Mouse (Mus musculus) thymus, postnatal 10 days (tissue): Measurements from ENCODE around the gene Trmt1.
"Not testable (repeated sequence)": the region's sequence is repeated elsewhere in the genome, so short reads cannot be mapped to it uniquely, and the experiment has no call there.

Source experiments
- DNase-seq, 2 experiments: peaks; one replicate each; pipeline ENCODE4 v3.0.0; 2021; ENCODE audit warnings: low spot score in 2 of 2

Trmt1 gene

GRCm38 (mm10) chr8:84659936-84660818 lies 25.9 kb upstream of the Trmt1 start:
- peak; percentile 77 to 78 for DNase-seq

- peak in 1 of 2 experiments; percentile 48 for DNase-seq
Observed at GRCm38 (mm10) chr8:84660819-84661457, 25.2 kb upstream of the Trmt1 start.

DNA sequence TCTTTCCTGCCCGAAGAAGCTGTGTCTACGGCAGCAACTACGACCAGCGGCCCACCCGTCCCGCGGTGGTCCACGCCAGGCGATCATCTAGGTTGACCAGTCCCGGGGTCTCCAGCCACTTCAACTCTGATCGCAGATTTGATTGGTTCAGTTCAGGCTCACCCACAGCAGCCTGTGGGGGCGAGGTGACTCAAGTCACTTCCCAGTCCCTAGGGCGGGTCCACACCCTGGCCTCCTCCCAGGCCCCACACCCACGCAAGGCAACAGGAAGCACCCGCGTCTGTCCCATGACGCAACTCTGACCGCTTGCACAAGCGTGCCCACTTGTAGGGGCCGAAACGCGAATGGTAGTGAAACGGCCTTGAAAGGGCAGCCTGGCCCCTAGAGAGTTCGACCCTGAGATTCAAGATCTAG lies 24.6 kb upstream of the Trmt1 start:
- DNase-seq, result peak; percentile 54 to 67

- peak; percentile 64 to 66 for DNase-seq
Observed at GRCm38 (mm10) chr8:84661961-84662571, 24.0 kb upstream of the Trmt1 start.

- DNase-seq, result peak; percentile 87 to 88
Observed at GRCm38 (mm10) chr8:84662581-84663065, 23.5 kb upstream of the Trmt1 start, which contains the start of gene Ier2. Gene Ier2, minus strand, starts transcription at chr8:84662852.

DNA sequence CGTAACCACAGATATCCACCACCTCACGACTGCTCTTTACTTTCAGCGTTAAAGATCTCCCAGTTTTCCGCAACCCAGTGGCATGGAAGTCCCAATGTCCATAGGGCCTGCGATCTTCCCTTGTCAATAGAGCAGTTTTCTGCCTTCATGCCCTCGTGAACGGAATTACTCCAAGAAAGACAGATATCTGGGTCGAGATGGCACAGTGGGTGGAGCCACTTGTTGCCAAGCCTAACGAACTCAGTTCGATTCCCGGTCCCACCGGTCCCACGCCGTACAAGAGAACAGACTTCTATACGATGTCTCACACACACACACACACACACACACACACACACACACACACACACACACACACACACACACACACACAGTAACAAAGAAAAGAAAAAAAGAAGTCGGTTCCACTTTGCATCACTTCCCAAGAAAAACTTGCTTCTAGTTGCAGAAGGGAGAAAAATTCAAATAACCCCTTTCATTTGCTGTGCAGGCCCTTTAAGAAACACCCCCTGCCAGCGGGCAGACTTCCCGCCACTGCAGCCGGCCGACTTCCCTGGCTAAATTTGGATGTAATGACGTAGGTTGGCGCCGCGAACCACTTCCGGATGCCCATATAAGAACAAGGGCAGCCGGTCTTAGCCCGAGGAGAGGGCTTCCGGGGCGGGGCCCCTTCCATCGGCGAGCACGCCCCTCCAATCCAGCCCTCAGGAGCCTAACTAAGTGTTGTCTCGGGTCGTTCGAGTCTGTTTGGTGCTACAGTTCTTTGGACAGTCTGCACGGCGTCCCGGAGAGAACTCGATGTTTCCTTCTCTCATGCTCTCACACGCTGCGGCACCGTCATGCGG lies 22.4 kb upstream of the Trmt1 start:
- DNase-seq, result peak; percentile 88 to 89

DNA sequence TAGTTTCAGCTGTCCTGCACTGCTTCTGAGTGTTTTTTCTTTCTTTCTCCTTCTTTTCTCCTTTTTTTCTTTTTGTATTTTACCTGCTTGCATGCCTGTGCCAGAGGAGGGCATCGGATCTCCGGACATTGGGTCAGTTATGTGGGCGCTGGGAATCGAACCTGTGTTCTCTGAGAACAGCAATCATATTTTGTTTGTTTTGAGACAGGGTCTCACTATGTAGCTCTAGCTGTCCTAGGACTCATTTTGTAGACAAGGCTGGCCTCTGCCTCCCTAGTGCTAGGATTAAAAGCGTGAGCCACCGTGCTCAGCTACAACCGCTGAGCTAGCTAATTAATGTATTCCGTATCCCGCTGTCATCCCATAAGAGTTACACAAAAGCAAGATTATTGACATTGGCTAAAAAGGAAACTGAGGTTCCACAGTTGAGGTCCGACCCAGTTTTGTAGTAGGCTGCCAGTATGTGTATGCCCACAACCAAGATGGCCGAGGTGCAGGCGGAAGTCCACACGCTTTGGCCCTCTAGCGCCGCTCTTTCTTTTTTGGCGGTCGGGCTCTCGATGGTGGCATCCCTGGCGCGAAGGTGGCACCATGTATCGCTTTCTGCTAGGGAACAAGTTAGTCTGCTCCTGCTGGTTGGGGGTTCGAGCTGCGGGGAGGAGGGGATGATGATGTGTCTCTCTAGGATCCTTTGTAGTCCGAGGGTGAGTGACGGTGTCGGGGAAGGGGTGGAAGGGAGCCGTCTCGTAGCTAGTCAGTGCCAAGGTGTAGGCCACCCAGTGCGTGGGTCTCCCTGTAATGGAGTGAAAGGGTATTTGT lies 21.3 kb upstream of the Trmt1 start:
- peak; percentile 67 to 71 for DNase-seq

GRCm38 (mm10) chr8:84665385-84665893 lies 20.7 kb upstream of the Trmt1 start:
- no peak for DNase-seq

- no peak for DNase-seq
Observed at GRCm38 (mm10) chr8:84668081-84668480, 18.0 kb upstream of the Trmt1 start.

DNA sequence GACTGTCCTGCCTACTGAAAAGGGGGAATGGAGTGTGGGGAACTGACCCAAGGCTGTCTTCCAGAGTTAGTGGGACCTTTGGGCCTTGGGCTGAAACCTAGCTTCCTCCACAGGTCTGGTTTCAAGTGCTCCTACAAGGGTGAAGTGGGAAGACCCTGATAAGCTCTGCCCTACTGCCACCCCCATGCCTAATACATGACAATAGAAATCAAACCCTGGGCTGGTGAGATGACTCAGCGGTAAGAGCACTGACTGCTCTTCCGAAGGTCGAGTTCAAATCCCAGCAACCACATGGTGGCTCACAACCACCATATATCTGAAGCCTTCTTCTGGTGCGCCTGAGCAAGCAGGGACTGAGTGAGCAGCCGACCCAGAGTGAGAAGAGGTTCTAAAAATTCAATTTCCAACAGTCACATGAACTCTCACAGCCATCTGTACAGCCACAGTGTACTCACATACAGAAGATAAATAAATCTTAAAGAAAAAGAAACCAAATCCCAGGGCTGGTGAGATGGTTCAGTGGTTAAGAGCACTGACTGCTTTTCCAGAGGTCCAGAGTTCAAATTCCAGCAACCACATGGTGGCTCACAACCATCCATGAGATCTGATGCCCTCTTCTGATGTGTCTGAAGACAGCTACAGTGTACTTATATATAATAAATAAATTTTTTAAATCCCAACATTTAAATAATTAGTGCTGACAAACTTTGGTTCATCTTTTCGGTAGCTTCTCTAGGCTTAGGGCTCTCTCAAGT lies 17.2 kb upstream of the Trmt1 start:
- no peak for DNase-seq

GRCm38 (mm10) chr8:84670295-84671006 lies 15.7 kb upstream of the Trmt1 start:
- DNase-seq, result not testable (repeated sequence)

GRCm38 (mm10) chr8:84677305-84677704 lies 8.8 kb upstream of the Trmt1 start:
- no peak for DNase-seq

GRCm38 (mm10) chr8:84681476-84681875 lies 4.6 kb upstream of the Trmt1 start:
- DNase-seq, result no peak

GRCm38 (mm10) chr8:84682257-84682656 lies 3.9 kb upstream of the Trmt1 start:
- DNase-seq, result no peak

- no peak for DNase-seq
Observed at GRCm38 (mm10) chr8:84684537-84684936, 1.6 kb upstream of the Trmt1 start.

GRCm38 (mm10) chr8:84687003-84687704 lies 1.0 kb downstream of the Trmt1 start:
- peak; percentile 31 to 44 for DNase-seq

GRCm38 (mm10) chr8:84687705-84688100 lies 1.6 kb downstream of the Trmt1 start, which contains the start of gene Nacc1:
Gene Nacc1, minus strand, starts transcription at chr8:84687862.
- peak; percentile 77 to 86 for DNase-seq
